Mouse (Mus musculus): ENCODE measurements at regions not wholly inside any gene's neighbourhood (a gene's known extent, or its start where the extent isn't known, plus 50 kb on each side); places are given as distances from the start of the nearest gene placed in this dataset.
"Not testable (repeated sequence)": the region's sequence is repeated elsewhere in the genome, so short reads cannot be mapped to it uniquely, and the experiment has no call there.

GRCm38 (mm10) chr14:46572972-46573371 lies 182.5 kb upstream of the Bmp4 start:
- TF ChIP-seq GATA1 (IDR thresholded peaks at IDR 0.05; ENCODE audit: borderline replicate concordance, low read length); FLI1 (IDR thresholded peaks at IDR 0.05; ENCODE audit: low read length): not testable (repeated sequence)
